Mouse (Mus musculus) embryonic facial prominence, embryonic 14.5 days (tissue): ENCODE results near the gene Jmy. TPM values are rescaled to one million over a fixed set of nuclear protein-coding genes. Genes with fewer than 3 reads are reported as not detected.
A peak's percentile ranks its signal among the peaks of the same experiment; 100 is the strongest.

Experiments used
- ATAC-seq: fragments of 200-750 bp; cut with Nextera tagmentation; 2 replicates; pipeline ENCODE4 v1.8.0; 2017; ENCODE audit warnings: low read depth, moderate number of reproducible peaks, moderate TSS enrichment
- DNase-seq: peaks from one replicate; pipeline ENCODE4 v3.0.0-alpha.2; 2015; ENCODE audit warnings: low spot score
- H3K27ac ChIP-seq: fragments of 300-500 bp; sonication (generic); replicated peaks from 2 replicates; pipeline ENCODE4 v1.5.1; 2014; ENCODE audit warnings: low read depth, mild to moderate bottlenecking, low read length, moderate library complexity
- H3K27me3 ChIP-seq: fragments of 300-500 bp; sonication (generic); replicated peaks from 2 replicates; pipeline ENCODE4 v1.6.1; 2014; ENCODE audit warnings: low read length; ENCODE audit not compliant: control insufficient read depth, insufficient read depth
- H3K36me3 ChIP-seq: fragments of 300-500 bp; sonication (generic); 2 replicates; pipeline ENCODE4 v1.6.1; 2014; ENCODE audit warnings: low read length, mixed read lengths; ENCODE audit not compliant: control insufficient read depth, insufficient read depth
- H3K4me1 ChIP-seq: fragments of 300-500 bp; sonication (generic); 2 replicates; pipeline ENCODE4 v1.6.1; 2014; ENCODE audit warnings: antibody characterized with exemption, low read length; ENCODE audit not compliant: control insufficient read depth, insufficient read depth
- H3K4me2 ChIP-seq: fragments of 300-500 bp; sonication (generic); 2 replicates; pipeline ENCODE4 v1.6.1; 2014; ENCODE audit warnings: low read depth, mild to moderate bottlenecking, low read length, moderate library complexity, mixed read lengths
- H3K4me3 ChIP-seq: fragments of 300-500 bp; sonication (generic); 2 replicates; pipeline ENCODE4 v1.5.1; 2014; ENCODE audit warnings: low read depth, mild to moderate bottlenecking, low read length
- H3K9ac ChIP-seq: fragments of 300-500 bp; sonication (generic); 2 replicates; pipeline ENCODE4 v1.6.1; 2014; ENCODE audit warnings: low read depth, mild to moderate bottlenecking, low read length, moderate library complexity, mixed read lengths
- H3K9me3 ChIP-seq: fragments of 300-500 bp; sonication (generic); 2 replicates; pipeline ENCODE4 v1.6.1; 2016; ENCODE audit warnings: low read length; ENCODE audit not compliant: control insufficient read depth
- WGBS: fragments of 180-500 bp; shearing (Covaris S2); extraction: QIAGEN DNeasy Blood & Tissue Kit; methylation state at CpG from one replicate; pipeline ENCODE4 v1.1.7; 2014; 5-methylcytosine and 5-hydroxymethylcytosine counted together
- polyA plus RNA-seq: library from polyadenylated mRNA; unstranded; fragments of >200 nt; fragmentation: Nextera tagmentation; extraction: Ambion mirVana; gene quantifications from 2 replicates; pipeline ENCODE4 v1.2.1, GENCODE M21; 2014

Jmy gene
- polyA plus RNA-seq, 1 experiment from 2014 or later, result 6.2 TPM

DNA sequence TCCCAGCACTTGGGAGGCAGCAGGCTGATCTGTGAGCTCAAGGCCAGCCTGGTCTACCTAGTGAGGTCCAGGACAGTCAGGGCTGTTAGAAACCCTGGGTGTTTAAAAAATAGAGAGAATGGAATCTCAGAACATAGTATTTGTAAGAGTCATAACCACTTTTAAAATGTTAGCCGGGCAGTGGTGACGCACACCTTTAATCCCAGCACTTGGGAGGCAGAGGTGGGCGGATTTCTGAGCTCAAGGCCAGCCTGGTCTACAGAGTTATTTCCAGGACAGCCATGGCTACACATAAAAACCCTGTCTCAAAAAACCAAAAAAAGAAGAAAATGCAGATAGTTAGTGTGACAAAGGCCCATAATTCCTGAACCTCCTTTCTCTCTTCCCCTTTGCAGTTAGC is 15.3 kb downstream of the Jmy start:
- Histone ChIP-seq H3K4me1 (no peaks in the 10 kb centered on the region), H3K27ac (no peak overlapping the region), H3K9me3 (0 out of 2 replicates have a peak, but pooled peaks cover 4% of the 10 kb centered on the region), H3K27me3 (no peaks in the 10 kb centered on the region), H3K4me3 (no peak overlapping the region), H3K36me3 (0 out of 2 replicates have a peak, but pooled peaks cover 18% of the 10 kb centered on the region), H3K4me2 (no peak overlapping the region), H3K9ac (no peak overlapping the region)
- 93% methylated on average over 3 of the region's 3 CpGs for WGBS
- DNase-seq (no peak), ATAC-seq (no peak)

DNA sequence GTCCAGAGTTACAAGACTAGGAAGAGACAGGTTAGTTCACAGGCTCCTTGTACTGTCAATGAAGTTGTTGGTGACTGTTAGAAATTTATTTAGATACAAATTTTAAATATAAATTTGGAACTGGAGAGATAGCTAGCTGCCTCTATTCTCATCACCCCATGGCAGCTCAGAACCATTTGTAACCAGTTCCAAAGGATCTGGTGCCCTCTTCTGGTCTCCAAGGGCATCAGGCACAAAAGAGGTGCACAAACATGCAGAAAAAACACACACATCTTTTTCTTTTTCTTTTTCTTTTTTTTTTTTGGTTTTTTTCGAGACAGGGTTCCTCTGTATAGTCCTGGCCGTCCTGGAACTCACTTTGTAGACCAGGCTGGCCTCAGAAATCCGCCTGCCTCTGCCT is 18.5 kb downstream of the Jmy start:
- Histone ChIP-seq H3K36me3 (peaks cover 16% of the 10 kb centered on the region; the same call in 1 of the 2 replicates), H3K9ac (no peak overlapping the region), H3K4me2 (no peak overlapping the region), H3K4me3 (no peak overlapping the region), H3K27me3 (no peaks in the 10 kb centered on the region), H3K4me1 (no peaks in the 10 kb centered on the region), H3K27ac (no peak overlapping the region), H3K9me3 (0 out of 2 replicates have a peak, but pooled peaks cover 4% of the 10 kb centered on the region)
- no peak for ATAC-seq
- 98% methylated on average over 3 of the region's 3 CpGs for WGBS
- DNase-seq, result no peak

DNA sequence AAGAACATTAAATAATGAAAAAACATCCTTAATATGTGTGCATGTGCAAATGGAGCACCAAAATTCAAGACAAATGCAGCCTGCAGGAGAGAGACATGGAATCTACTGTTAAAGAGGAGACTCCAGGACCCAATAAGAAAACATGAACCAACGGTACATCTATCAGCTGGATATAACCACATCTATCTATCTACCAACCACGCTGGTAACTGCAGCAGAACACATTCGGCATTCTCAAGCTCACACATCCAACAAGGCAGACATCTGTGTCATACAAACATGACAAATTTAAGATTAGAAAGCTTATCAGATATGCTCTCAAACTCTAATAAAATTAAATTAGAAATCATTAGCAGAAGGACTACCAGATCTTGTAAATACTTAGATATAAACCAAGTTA is 21.3 kb downstream of the Jmy start:
- no peak overlapping the region for H3K4me2 ChIP-seq
- WGBS, result 97% methylated on average over 3 of the region's 3 CpGs
- DNase-seq (no peak), ATAC-seq (no peak)
- H3K4me3 ChIP-seq, result no peak overlapping the region
- H3K4me1 ChIP-seq, result no peaks in the 10 kb centered on the region
- H3K27me3 ChIP-seq, result no peaks in the 10 kb centered on the region
- no peak overlapping the region for H3K27ac ChIP-seq
- H3K36me3 ChIP-seq, result peaks cover 23% of the 10 kb centered on the region; the same call in 1 of the 2 replicates
- no peak overlapping the region for H3K9ac ChIP-seq
- peaks cover 5% of the 10 kb centered on the region; the same call in 1 of the 2 replicates for H3K9me3 ChIP-seq

DNA sequence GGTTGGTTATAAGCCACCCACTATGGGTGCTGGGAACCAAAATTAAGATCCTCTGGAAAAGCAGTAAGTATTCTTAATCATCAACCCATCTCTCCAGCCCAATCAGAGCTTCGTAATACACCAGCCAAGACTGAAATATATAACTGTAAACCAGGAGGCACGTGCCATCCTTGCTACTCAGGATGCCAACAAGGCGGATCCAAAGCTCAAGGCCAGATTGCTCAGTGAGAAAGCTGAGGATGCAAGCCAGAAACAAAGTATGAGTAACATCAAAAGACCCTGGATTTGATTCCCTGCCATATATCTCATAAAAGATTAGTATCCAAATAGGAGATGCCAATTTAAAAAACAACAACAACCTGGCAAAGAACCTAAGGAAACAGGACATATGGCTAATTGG is 31.3 kb downstream of the Jmy start:
- H3K36me3 ChIP-seq, result peaks cover 38% of the 10 kb centered on the region
- no peaks in the 10 kb centered on the region for H3K4me1 ChIP-seq
- ATAC-seq (no peak), DNase-seq (no peak)
- peaks cover 1% of the 10 kb centered on the region; the same call in 1 of the 2 replicates for H3K9me3 ChIP-seq
- H3K27me3 ChIP-seq, result no peaks in the 10 kb centered on the region
- H3K4me3 ChIP-seq, result no peak overlapping the region
- H3K27ac ChIP-seq, result no peak overlapping the region
- H3K4me2 ChIP-seq, result no peak overlapping the region
- 98% methylated on average over 3 of the region's 3 CpGs for WGBS
- no peak overlapping the region for H3K9ac ChIP-seq

DNA sequence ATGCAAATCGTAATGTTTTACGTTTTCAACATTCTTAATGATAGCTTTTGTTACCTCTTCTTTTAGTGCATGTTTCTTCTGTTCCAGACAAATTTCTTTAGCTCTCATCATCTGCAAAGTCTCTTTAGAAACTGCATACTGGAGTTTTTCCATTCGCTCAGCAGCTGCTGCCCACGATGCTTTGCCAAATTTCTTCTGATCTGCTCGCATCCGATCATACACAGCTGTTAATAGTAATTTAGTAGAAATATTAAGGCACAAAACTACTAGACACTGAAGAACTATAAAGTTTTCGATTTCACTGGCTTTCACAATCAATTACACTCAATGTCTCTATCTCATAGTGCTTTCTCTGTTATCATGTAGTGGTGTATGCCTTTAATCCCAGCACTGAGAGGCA is 40.0 kb downstream of the Jmy start:
- H3K4me2 ChIP-seq, result no peak overlapping the region
- ATAC-seq (no peak), DNase-seq (no peak)
- H3K4me1 ChIP-seq, result no peaks in the 10 kb centered on the region; the same call in 1 of the 2 replicates
- no peak overlapping the region for H3K9ac ChIP-seq
- H3K36me3 ChIP-seq, result peaks cover 36% of the 10 kb centered on the region
- no peak overlapping the region for H3K4me3 ChIP-seq
- WGBS, result 85% methylated on average over 7 of the region's 7 CpGs
- no peaks in the 10 kb centered on the region for H3K27me3 ChIP-seq
- H3K9me3 ChIP-seq, result no peaks in the 10 kb centered on the region
- no peak overlapping the region for H3K27ac ChIP-seq

DNA sequence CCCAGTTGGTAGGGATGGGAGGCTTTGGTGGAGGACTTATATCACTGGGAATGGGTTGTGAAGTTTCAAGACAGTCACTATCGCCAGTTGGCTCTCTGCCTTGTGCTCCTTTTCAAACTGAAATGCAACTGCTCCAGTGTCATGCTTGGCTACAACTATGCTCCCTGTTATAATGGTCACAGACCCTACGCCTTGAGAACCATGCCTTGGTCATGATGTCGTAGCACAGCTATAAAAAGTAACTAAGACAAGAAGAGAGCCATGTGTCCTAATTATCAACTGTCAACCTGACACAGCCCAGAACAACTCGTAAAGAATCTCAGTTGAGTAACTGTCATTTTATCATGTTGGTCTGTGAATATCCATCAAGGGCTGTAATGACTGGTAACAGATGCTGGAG is 41.0 kb downstream of the Jmy start:
- no peak overlapping the region for H3K4me2 ChIP-seq

DNA sequence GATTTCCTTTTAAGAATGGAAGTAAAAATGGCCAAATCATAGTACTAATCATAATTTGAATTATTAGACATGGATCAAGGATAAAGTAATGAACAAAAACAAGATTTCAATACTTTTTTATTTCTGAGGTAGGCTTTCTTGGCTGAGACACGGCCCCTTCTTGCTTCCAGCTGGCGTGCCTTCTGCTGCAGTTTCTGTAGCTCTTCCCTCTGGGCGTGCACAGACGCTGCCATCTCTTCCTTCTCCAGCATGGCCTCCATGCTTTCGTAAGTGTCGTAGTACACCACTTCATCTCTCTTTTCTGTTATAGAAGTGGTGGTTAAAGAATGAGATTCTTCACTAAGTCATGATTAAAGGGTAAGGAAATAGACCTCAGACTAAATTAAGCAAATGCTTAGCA is 46.3 kb downstream of the Jmy start:
- Histone ChIP-seq H3K27me3 (no peaks in the 10 kb centered on the region), H3K9me3 (no peaks in the 10 kb centered on the region), H3K4me1 (no peaks in the 10 kb centered on the region; the same call in 1 of the 2 replicates), H3K36me3 (peaks cover 51% of the 10 kb centered on the region), H3K9ac (no peak overlapping the region), H3K27ac (no peak overlapping the region), H3K4me3 (no peak overlapping the region), H3K4me2 (no peak overlapping the region)
- no peak for DNase-seq
- 84% methylated on average over 6 of the region's 6 CpGs for WGBS
- ATAC-seq, result no peak

More for the DNA sequence above, 41.0 kb downstream of the Jmy start:
- ATAC-seq (no peak), DNase-seq (no peak)
- Histone ChIP-seq H3K9ac (no peak overlapping the region), H3K4me1 (no peaks in the 10 kb centered on the region; the same call in 1 of the 2 replicates), H3K4me3 (no peak overlapping the region), H3K36me3 (peaks cover 33% of the 10 kb centered on the region), H3K9me3 (no peaks in the 10 kb centered on the region), H3K27me3 (no peaks in the 10 kb centered on the region), H3K27ac (no peak overlapping the region)
- WGBS, result 90% methylated on average over 4 of the region's 4 CpGs

DNA sequence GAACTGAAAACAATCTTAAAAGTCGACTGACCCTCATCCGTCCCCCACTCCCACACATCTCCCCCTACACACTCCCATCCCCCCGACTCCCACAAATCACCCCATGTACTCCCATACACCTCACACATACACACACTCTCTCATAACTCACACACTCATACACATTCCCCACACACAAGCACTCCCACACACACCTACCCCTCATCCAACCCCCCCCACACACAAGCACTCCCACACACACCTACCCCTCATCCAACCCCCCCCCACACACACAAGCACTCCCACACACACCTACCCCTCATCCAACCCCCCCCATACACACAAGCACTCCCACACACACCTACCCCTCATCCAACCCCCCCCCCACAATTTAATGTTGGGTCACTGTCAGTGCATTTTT is 59.4 kb downstream of the Jmy start:
- Histone ChIP-seq H3K4me3 (no peak overlapping the region), H3K27ac (no peak overlapping the region), H3K36me3 (peaks cover 58% of the 10 kb centered on the region), H3K4me2 (no peak overlapping the region), H3K4me1 (no peaks in the 10 kb centered on the region), H3K9ac (no peak overlapping the region), H3K9me3 (no peaks in the 10 kb centered on the region), H3K27me3 (no peaks in the 10 kb centered on the region)
- ATAC-seq (peak; percentile 53; the same call in 1 of the 2 replicates), DNase-seq (no peak)
- 73% methylated on average over 3 of the region's 3 CpGs for WGBS

DNA sequence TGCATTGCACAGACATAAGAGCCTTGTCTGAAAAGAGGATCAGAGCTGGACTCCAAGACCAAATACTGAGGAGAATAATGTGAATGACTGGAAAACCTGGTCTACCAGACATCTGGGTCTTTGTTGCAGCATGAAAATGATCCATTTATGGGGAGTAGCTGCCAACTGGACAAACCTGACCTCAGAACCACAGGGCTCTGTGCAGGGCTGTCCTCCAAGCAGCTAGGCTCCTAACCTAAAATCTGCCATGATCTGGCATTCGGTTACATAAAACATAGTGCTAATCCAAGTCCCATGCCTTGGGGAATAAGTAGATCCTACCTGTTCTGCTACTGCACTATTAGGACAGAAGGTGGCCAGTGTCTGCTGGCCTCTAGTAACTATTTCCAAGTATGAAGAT is 70.4 kb downstream of the Jmy start:
- H3K36me3 ChIP-seq, result peaks cover 14% of the 10 kb centered on the region; the same call in 1 of the 2 replicates

More for the DNA sequence above, 70.4 kb downstream of the Jmy start:
- no peaks in the 10 kb centered on the region for H3K27me3 ChIP-seq
- ATAC-seq, result no peak
- no peak overlapping the region for H3K9ac ChIP-seq
- no peak overlapping the region for H3K4me2 ChIP-seq
- no peak overlapping the region for H3K27ac ChIP-seq
- H3K4me3 ChIP-seq, result no peak overlapping the region
- 75% methylated on average over 1 of the region's 1 CpGs for WGBS
- no peak for DNase-seq
- no peaks in the 10 kb centered on the region for H3K4me1 ChIP-seq
- H3K9me3 ChIP-seq, result no peaks in the 10 kb centered on the region
